Mouse (Mus musculus): Measurements from ENCODE around the gene Crip1. TPM values are rescaled to one million over a fixed set of nuclear protein-coding genes. Genes with fewer than 3 reads are reported as not detected.

Gene Crip1
- total RNA-seq, 2 experiments from 2014 or later: 12.7 to 13.0 TPM

DNA sequence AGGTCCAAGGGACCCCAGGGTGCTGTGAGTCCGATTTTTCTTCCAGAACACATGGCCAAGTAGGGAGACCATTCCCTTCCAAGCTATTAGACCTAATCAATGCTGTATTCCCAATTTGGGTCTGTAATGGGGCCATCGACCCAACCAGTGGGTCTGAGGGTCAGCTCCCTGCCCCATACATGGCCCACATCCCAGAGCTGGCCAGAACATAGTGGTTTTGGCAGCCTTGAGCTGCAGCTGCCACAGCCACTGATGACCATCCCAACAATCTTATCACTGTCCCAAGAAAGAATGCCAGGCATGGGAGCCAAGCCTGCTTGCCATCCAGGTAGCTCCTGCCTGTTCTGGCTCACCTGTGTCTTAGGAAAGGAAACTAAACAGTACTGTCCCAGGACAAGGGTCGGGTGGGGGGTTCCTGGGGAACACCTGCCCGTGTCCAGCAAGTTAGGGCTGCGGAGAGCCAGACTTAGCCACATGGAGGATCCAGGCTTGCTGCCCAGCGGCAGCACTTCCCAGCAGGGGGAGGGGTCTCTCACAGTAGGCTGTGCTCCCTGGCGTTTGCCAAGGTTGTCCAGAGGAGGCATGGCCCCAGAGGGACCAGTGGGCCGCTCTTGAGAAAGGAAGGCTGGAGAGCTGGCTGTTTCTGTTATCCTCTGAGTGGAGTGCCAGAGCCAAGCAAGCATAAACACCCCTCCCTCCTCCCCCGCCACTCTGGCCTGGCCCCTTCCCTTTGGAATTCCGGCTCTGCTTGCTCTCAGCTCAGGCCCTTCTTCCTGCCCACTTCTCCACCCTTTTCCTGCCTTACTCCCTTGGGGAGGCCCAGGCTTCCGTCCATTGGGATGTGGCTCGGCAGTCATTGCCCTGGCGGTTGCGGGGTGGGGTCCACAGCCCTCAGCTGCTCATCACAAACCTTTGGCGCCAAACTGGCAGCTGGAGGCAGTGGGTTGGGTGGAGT is 3.8 kb upstream of the Crip1 start:
- peak; percentile 46 to 75 for DNase-seq (ENCODE audit: low spot score in 2 of 2)
- intact Hi-C loops (cut with DNase I): no loop called here

- intact Hi-C loops (cut with DNase I): no loop called here
- no peak for DNase-seq (ENCODE audit: low spot score in 2 of 2)
Observed at GRCm38 (mm10) chr12:113143164-113143563, 3.0 kb upstream of the Crip1 start.

- DNase-seq (ENCODE audit: low spot score in 2 of 2): peak in 1 of 2 experiments; percentile 43
- intact Hi-C loops (cut with DNase I): no loop called here
Observed at GRCm38 (mm10) chr12:113144001-113144756, 1.9 kb upstream of the Crip1 start.

- no peak for DNase-seq (ENCODE audit: low spot score in 2 of 2)
- intact Hi-C loops (cut with DNase I): no loop called here
Observed at GRCm38 (mm10) chr12:113144886-113145285, 1.2 kb upstream of the Crip1 start.

DNA sequence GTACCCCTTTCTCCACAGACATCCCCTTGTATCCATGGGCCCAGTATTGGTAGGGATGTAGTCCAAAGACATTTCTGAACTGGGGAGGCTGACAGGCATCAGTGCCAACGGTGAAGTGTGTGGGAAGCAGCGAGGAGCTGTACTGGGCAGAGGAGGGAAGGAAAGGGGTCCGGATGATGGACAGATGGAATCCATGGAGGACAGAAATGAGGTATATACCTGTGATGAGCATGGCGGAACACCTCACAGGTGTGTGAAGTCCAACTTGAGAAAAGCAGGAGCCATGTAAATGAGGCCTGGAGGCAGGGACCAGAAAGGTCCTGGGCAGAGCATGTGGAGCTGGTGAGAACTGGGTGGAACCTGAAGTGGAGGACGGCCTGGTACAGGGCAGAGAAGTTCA is 525 bp upstream of the Crip1 start:
- no peak for DNase-seq (ENCODE audit: low spot score in 2 of 2)
- intact Hi-C loops (cut with DNase I): no loop called here

DNA sequence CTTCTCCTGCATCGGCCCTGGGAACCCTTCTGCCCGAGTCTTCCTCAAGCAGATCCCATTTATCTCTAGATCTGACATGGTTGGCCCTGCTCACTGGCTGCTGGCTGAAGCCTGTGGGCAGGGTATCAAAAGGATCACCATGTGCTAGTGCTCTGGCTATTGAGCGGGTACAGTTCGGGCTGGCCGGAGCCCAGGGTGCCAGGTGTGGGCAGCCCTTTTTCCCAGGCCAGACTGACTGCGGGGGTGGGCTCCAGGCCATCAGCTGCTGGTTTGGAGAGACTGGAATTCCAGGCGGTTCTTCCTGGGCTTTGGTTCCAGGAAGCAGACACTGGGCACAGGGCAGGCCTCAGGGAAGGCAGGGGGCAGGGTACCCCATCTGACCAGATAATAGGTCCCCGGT is 1.4 kb downstream of the Crip1 start:
- no peak for DNase-seq (ENCODE audit: low spot score in 2 of 2)

DNA sequence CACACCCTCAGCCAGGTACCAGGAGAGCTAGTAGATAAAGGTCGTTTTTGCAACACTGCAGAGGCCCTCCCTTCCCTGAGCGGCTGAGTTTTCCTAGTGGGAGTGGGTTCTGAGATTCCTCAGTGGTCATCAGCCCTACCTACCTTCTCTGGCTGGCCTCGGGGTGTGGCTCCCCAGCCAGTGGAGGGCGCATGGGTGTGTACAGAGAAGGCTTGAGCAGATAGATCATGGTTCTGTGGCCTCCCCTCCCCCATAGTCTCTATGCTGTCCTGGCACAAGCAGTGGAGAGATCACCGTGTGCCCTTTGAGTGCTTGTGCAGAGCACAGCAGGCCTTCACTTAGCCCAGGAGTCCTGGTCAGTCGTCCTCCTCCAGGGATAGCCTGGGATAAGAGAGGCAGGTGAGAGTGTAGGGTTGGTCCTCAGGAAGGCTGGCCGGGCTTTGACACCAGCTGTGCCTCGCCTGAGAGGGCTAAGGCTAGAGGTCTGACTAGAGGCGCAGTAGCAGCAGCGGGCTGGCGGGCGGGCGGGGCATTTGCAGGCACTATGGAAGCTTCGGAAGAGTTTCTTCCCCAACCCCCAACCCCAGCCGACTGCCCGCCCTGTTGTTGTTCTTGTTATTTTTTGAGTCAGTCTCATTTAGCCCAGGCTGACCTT is 2.4 kb downstream of the Crip1 start:
- intact Hi-C loops (cut with DNase I): no loop called here
- no peak for DNase-seq (ENCODE audit: low spot score in 2 of 2)

More for the DNA sequence above, 1.4 kb downstream of the Crip1 start:
- intact Hi-C loops (cut with DNase I): no loop called here

DNA sequence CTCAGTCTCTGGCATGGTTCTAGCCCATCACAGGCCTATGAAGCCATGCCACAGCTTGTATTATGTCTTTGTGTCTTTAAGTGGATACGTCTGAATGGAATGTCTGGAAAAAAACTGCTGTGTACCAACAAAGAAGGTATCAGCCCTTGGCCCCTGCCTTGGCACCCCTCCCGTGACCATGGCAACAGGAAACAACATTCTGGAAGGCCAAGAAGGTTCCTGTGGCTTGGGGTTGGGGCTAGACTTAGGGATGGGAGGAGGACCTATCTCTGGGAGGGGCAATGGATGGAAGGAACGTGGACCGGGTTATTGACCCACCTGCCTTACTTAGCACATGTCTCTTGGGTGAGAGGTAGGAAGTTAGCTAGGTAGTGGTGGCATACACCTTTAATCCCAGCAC is 3.2 kb downstream of the Crip1 start:
- no peak for DNase-seq (ENCODE audit: low spot score in 2 of 2)
- intact Hi-C loops (cut with DNase I): no loop called here

DNA sequence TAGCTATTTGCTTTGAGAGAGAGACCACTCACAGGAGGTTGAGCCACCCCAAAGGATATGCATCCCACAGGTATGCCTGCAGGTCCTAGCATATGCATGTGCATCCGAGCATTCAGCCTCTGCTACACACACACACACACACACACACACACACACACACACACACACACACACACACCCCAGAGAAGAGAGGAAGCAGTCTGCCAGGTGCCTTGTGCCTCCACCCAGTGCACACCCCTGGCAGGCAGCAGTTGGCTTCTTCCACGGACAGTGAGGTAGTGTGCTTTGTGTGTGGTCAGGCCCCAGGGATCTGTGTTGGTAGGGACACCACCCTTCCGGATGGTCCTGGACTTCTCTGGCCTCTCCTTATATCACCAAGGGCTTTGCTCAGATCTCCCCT is 3.8 kb downstream of the Crip1 start:
- no peak for DNase-seq (ENCODE audit: low spot score in 2 of 2)
- intact Hi-C loops (cut with DNase I): no loop called here

- intact Hi-C loops (cut with DNase I): no loop called here
- no peak for DNase-seq (ENCODE audit: low spot score in 2 of 2)
Observed at GRCm38 (mm10) chr12:113150591-113150990, 4.5 kb downstream of the Crip1 start.

DNA sequence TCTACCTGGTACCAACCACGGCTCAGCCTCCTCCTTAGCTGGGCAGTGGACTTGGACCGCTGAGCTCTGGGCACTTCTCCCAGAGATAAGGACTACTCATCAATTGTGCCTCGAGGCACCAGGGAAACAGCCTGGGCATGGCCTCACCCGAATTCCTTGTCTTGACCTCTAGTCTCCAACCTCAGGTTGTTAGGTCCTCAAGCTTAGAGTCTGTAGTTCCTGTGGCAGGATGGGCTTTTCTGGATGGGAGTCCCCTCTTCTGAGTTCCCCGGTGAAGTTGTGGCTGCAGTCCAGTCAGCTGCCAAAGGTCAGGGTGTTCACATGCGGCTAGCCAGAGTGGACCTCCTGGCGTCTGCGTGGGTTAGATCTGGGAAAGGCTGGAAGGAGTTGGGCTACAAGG is 4.9 kb downstream of the Crip1 start:
- DNase-seq (ENCODE audit: low spot score in 2 of 2): no peak
- intact Hi-C loops (cut with DNase I): no loop called here

DNA sequence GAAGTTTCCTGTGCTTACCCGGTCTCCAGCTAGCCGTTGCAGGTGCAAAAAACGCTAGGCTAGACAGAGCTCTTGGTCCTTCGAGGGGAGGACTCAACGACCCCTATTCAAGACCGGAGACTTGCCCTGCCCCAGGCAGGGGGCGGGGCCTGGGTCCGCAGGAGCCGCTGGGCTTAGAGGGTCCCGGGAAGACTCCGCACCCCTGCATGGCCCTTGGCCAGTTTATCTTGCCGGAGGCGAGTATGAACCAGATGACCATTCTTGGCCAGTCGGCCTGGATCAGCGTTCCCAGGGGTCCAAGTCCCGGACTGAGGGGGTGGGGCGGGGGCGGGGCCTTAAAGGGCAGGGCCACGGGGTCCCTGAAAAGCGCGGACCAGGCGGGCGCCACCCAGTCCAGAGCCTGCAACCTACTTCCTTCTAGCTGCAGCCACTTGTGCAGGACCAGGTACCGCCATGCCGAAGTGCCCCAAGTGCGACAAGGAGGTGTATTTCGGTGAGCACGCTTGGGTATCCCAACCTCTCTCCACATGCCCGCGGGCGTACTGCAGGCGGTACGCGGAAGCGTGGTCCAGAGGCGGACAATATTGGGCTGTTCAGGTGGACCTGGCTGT is 5.7 kb downstream of the Crip1 start:
- intact Hi-C loops (cut with DNase I): no loop called here

DNA sequence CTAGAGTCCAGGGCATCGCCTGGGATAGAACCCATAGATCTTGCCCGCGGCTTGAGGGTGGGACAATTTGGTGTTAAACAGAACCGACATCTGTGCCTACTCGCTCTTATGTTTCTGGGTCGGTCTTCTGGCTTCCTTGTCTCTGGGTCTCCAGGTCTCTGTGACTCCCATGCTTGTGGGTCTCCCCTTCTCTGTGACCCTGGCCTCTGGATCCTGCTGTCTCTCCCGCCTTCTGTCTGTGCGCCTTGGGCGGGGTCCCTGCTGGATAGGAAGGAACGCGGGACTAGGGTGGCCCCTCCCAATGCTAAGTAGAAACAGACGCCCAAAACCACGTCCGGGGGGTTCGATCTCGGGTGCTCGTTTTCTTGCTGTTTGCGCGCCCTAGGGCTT is 6.2 kb downstream of the Crip1 start:
- no peak for DNase-seq (ENCODE audit: low spot score in 2 of 2)
- intact Hi-C loops (cut with DNase I): no loop called here

More for the DNA sequence above, 5.7 kb downstream of the Crip1 start:
- no peak for DNase-seq (ENCODE audit: low spot score in 2 of 2)

DNA sequence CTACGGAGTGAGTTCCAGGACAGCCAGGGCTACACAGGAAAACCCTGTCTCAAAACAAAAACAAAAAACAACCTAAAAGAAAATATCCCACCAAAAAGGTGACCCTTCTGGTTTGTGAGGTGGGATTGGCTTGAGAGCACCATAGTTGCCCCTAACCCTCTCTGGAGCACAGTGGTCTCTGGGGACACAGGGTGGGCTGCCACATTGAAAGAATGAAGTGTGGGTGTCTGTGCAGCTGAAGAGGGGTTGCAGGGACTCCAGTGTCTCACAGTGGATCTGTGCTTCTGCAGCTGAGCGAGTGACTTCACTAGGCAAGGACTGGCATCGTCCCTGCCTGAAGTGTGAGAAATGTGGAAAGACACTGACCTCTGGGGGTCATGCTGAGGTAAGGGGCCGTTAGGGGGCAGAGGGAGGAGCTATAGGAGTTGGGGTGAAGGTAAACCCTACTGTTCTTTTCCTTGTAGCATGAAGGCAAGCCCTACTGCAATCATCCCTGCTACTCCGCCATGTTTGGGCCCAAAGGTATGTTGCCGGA is 6.9 kb downstream of the Crip1 start:
- no peak for DNase-seq (ENCODE audit: low spot score in 2 of 2)
- intact Hi-C loops (cut with DNase I): no loop called here

GRCm38 (mm10) chr12:113153971-113154370 is 7.9 kb downstream of the Crip1 start:
- intact Hi-C loops (cut with DNase I): no loop called here
- DNase-seq (ENCODE audit: low spot score in 2 of 2): no peak

- no peak for DNase-seq (ENCODE audit: low spot score in 2 of 2)
- intact Hi-C loops (cut with DNase I): no loop called here
Observed at GRCm38 (mm10) chr12:113154747-113155075, 8.6 kb downstream of the Crip1 start.

DNA sequence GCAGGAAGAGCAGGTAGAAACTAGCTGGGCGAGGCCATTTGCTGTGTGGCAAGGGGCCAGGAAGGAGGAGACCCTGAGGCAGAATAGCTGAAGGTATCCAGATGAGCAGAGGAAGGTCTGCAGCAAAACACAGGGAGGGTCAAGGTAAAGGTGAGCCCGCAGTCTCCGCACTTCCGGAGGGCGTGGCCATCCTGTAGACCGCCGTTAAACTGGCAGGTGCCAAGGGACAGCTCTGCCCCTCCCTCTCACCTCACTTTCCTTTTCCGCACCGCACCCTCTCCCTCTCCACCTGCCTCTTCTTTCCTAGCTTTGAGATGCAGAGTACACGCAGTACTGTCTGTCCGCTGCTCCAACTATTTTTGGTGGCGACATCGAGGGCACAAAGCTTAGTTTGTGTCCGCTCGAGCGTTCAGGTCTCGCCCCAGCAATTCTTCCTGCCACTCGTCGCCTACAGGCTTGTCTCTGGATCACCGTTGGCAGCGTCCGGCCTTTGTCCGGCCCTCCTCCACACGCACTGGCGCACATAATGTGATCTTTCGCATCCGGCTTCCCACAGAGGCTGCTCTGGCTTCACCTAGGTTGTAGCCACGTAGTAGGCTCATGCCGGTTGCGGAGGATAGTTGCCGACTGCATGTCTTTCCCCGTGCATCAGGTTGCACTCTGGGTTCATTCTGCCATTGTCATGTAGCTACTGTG is 9.1 kb downstream of the Crip1 start:
- intact Hi-C loops (cut with DNase I): no loop called here
- DNase-seq (ENCODE audit: low spot score in 2 of 2): no peak

- intact Hi-C loops (cut with DNase I): no loop called here
- DNase-seq (ENCODE audit: low spot score in 2 of 2): peak; percentile 99
Observed at GRCm38 (mm10) chr12:113155887-113156539, 9.9 kb downstream of the Crip1 start, which contains the start of gene Tedc1. Tedc1 (plus strand) TSS chr12:113156421.
